Mouse (Mus musculus): ENCODE results near the gene Nhsl2. TPM values are rescaled to one million over a fixed set of nuclear protein-coding genes. Genes with fewer than 3 reads are reported as not detected.

Gene Nhsl2
- total RNA-seq, 2 experiments from 2014 or later = 28.7 to 43.0 TPM

- DNase-seq (ENCODE audit: low spot score in 2 of 2) = no peak
- intact Hi-C loops (cut with DNase I) = no loop called here
Observed at GRCm38 (mm10) chrX:101898341-101898740, 49.2 kb downstream of the Nhsl2 start.

GRCm38 (mm10) chrX:101901806-101902490 is 52.8 kb downstream of the Nhsl2 start:
- DNase-seq (ENCODE audit: low spot score in 2 of 2) = no peak
- intact Hi-C loops (cut with DNase I) = no loop called here

GRCm38 (mm10) chrX:101902597-101902996 is 53.4 kb downstream of the Nhsl2 start:
- DNase-seq (ENCODE audit: low spot score in 2 of 2) = no peak
- intact Hi-C loops (cut with DNase I) = no loop called here

- DNase-seq (ENCODE audit: low spot score in 2 of 2) = no peak
Observed at GRCm38 (mm10) chrX:101907301-101907700, 58.1 kb downstream of the Nhsl2 start.

GRCm38 (mm10) chrX:101929131-101929530 is 79.9 kb downstream of the Nhsl2 start:
- intact Hi-C loops (cut with DNase I) = no loop called here

More at GRCm38 (mm10) chrX:101907301-101907700, 58.1 kb downstream of the Nhsl2 start:
- intact Hi-C loops (cut with DNase I) = no loop called here

GRCm38 (mm10) chrX:101930301-101930700 is 81.1 kb downstream of the Nhsl2 start:
- DNase-seq (ENCODE audit: low spot score in 2 of 2) = no peak
- intact Hi-C loops (cut with DNase I) = no loop called here

More at GRCm38 (mm10) chrX:101929131-101929530, 79.9 kb downstream of the Nhsl2 start:
- no peak for DNase-seq (ENCODE audit: low spot score in 2 of 2)

GRCm38 (mm10) chrX:101931016-101931415 is 81.8 kb downstream of the Nhsl2 start:
- intact Hi-C loops (cut with DNase I) = no loop called here
- no peak for DNase-seq (ENCODE audit: low spot score in 2 of 2)

- no peak for DNase-seq (ENCODE audit: low spot score in 2 of 2)
- intact Hi-C loops (cut with DNase I) = no loop called here
Observed at GRCm38 (mm10) chrX:101932244-101932643, 83.1 kb downstream of the Nhsl2 start.

- no peak for DNase-seq (ENCODE audit: low spot score in 2 of 2)
- intact Hi-C loops (cut with DNase I) = no loop called here
Observed at GRCm38 (mm10) chrX:101933346-101933745, 84.2 kb downstream of the Nhsl2 start.

- intact Hi-C loops (cut with DNase I) = no loop called here
- no peak for DNase-seq (ENCODE audit: low spot score in 2 of 2)
Observed at GRCm38 (mm10) chrX:101935291-101935840, 86.2 kb downstream of the Nhsl2 start.

GRCm38 (mm10) chrX:101939486-101939885 is 90.3 kb downstream of the Nhsl2 start:
- no peak for DNase-seq (ENCODE audit: low spot score in 2 of 2)
- intact Hi-C loops (cut with DNase I) = no loop called here

- intact Hi-C loops (cut with DNase I) = no loop called here
- DNase-seq (ENCODE audit: low spot score in 2 of 2) = peak; percentile 61 to 65
Observed at GRCm38 (mm10) chrX:101942461-101942896, 93.3 kb downstream of the Nhsl2 start.

GRCm38 (mm10) chrX:101943743-101944142 is 94.6 kb downstream of the Nhsl2 start:
- intact Hi-C loops (cut with DNase I) = no loop called here
- no peak for DNase-seq (ENCODE audit: low spot score in 2 of 2)

- intact Hi-C loops (cut with DNase I) = no loop called here
- no peak for DNase-seq (ENCODE audit: low spot score in 2 of 2)
Observed at GRCm38 (mm10) chrX:101944761-101945330, 95.7 kb downstream of the Nhsl2 start.

GRCm38 (mm10) chrX:101952436-101952835 is 103.3 kb downstream of the Nhsl2 start:
- DNase-seq (ENCODE audit: low spot score in 2 of 2) = no peak
- intact Hi-C loops (cut with DNase I) = no loop called here

- DNase-seq (ENCODE audit: low spot score in 2 of 2) = no peak
- intact Hi-C loops (cut with DNase I) = no loop called here
Observed at GRCm38 (mm10) chrX:101953256-101953655, 104.1 kb downstream of the Nhsl2 start.

- intact Hi-C loops (cut with DNase I) = loop anchor here (2.0 kb wide), 1 partner anchor 113 kb away; no protein-coding TSS in a partner anchor
- DNase-seq (ENCODE audit: low spot score in 2 of 2) = peak; percentile 85 to 89
Observed at GRCm38 (mm10) chrX:101953787-101954491, 104.8 kb downstream of the Nhsl2 start.

GRCm38 (mm10) chrX:101954492-101954851 is 105.3 kb downstream of the Nhsl2 start:
- intact Hi-C loops (cut with DNase I) = loop anchor here (2.0 kb wide), 1 partner anchor 112 kb away; no protein-coding TSS in a partner anchor
- DNase-seq (ENCODE audit: low spot score in 2 of 2) = no peak

- intact Hi-C loops (cut with DNase I) = no loop called here
- DNase-seq (ENCODE audit: low spot score in 2 of 2) = no peak
Observed at GRCm38 (mm10) chrX:101961848-101962247, 112.7 kb downstream of the Nhsl2 start.

- intact Hi-C loops (cut with DNase I) = no loop called here
- no peak for DNase-seq (ENCODE audit: low spot score in 2 of 2)
Observed at GRCm38 (mm10) chrX:101963711-101964110, 114.5 kb downstream of the Nhsl2 start.

All from left cerebral cortex, postnatal 36 days (tissue).